Mouse (Mus musculus) stomach, embryonic 15.5 days (tissue): ENCODE data around the gene Ino80b. TPM values are rescaled to one million over a fixed set of nuclear protein-coding genes. Genes with fewer than 3 reads are reported as not detected.

ENCODE experiments used
- microRNA counts: library from miRNA; unstranded; fragments of <30 nt; microRNA quantifications from one replicate; lab custom pipeline; 2016
- microRNA-seq: library from miRNA; unstranded; fragments of <30 nt; microRNA quantifications from one replicate; pipeline ENCODE4, GENCODE M21; 2016
- polyA plus RNA-seq: library from polyadenylated mRNA; unstranded; fragments of >200 nt; fragmentation: Nextera tagmentation; extraction: Ambion mirVana; gene quantifications from 2 replicates; pipeline ENCODE4 v1.2.1, GENCODE M21; 2015

Gene Ino80b
- polyA plus RNA-seq, 1 experiment from 2014 or later: 11.4 TPM

MicroRNAs encoded within 50 kb of the gene (microRNA counts, 519-probe panel; counts per million panel counts)
- 1,945 counts per million, percentile 21 among the panel's probes with 10 or more counts for microRNA mmu-miR-3470a+mmu-miR-3470b (lab: Ali Mortazavi, UCI)

Small RNAs within 50 kb of the gene (microRNA-seq; reads per million reads assigned to microRNA genes)
- gene Mir3470a: not detected

Other genes starting within 250 kb of the Ino80b start
- 2.0 and 2.1 TPM in 2 replicates for gene Sema4f, start 185.7 kb downstream of the Ino80b start, polyA plus RNA-seq
- gene M1ap, start 178.5 kb downstream of the Ino80b start, polyA plus RNA-seq: 0.84 and 1.2 TPM in 2 replicates
- gene Dok1, start 92.0 kb downstream of the Ino80b start, polyA plus RNA-seq: 11.9 and 14.3 TPM in 2 replicates
- gene Loxl3, start 91.3 kb downstream of the Ino80b start, polyA plus RNA-seq: 14.2 and 16.2 TPM in 2 replicates
- gene Aup1, start 70.9 kb downstream of the Ino80b start, polyA plus RNA-seq: 211 and 212 TPM in 2 replicates
- 86.6 and 94.1 TPM in 2 replicates for gene Htra2, start 70.2 kb downstream of the Ino80b start, polyA plus RNA-seq
- gene Dqx1, start 67.6 kb downstream of the Ino80b start, polyA plus RNA-seq: 5.4 and 7.1 TPM in 2 replicates
- gene Tlx2, start 55.1 kb downstream of the Ino80b start, polyA plus RNA-seq: 7.5 and 9.3 TPM in 2 replicates
- gene Pcgf1, start 47.6 kb downstream of the Ino80b start, polyA plus RNA-seq: 29.6 and 34.6 TPM in 2 replicates
- 0.59 and 0.63 TPM in 2 replicates for gene Lbx2, start 39.1 kb downstream of the Ino80b start, polyA plus RNA-seq
- gene Ccdc142, start 23.8 kb downstream of the Ino80b start, polyA plus RNA-seq: 2.5 and 3.6 TPM in 2 replicates
- gene Gm42688, start 23.8 kb downstream of the Ino80b start, polyA plus RNA-seq: 2.7 and 2.8 TPM in 2 replicates
- gene Mrpl53, start 16.4 kb downstream of the Ino80b start, polyA plus RNA-seq: 122 and 136 TPM in 2 replicates
- 53.6 and 58.0 TPM in 2 replicates for gene Mogs, start 9.9 kb downstream of the Ino80b start, polyA plus RNA-seq
- 91.5 and 101 TPM in 2 replicates for gene Wbp1, start 3.9 kb downstream of the Ino80b start, polyA plus RNA-seq
- gene Rtkn, start 10.0 kb upstream of the Ino80b start, polyA plus RNA-seq: 31.3 and 31.9 TPM in 2 replicates
- gene Wdr54, start 31.0 kb upstream of the Ino80b start, polyA plus RNA-seq: 3.6 and 5.1 TPM in 2 replicates
- gene 1700003E16Rik, start 31.0 kb upstream of the Ino80b start, polyA plus RNA-seq: 2.3 and 2.7 TPM in 2 replicates
- gene Dctn1, start 40.5 kb upstream of the Ino80b start, polyA plus RNA-seq: 84.7 and 86.1 TPM in 2 replicates
- gene Slc4a5, start 94.4 kb upstream of the Ino80b start, polyA plus RNA-seq: 0.26 and 0.40 TPM in 2 replicates
- gene Mthfd2, start 200.5 kb upstream of the Ino80b start, polyA plus RNA-seq: 33.7 and 42.0 TPM in 2 replicates
- gene Mob1a, start 200.6 kb upstream of the Ino80b start, polyA plus RNA-seq: 63.5 and 64.5 TPM in 2 replicates
- 149 and 164 TPM in 2 replicates for gene Bola3, start 223.7 kb upstream of the Ino80b start, polyA plus RNA-seq